Mouse (Mus musculus): ENCODE measurements at regions not wholly inside any gene's neighbourhood (a gene's known extent, or its start where the extent isn't known, plus 50 kb on each side); places are given as distances from the start of the nearest gene placed in this dataset.

GRCm38 (mm10) chr3:81293186-81293819, 257.1 kb downstream of the Pdgfc start:
- no peak for TF ChIP-seq POLR2A (IDR thresholded peaks at IDR 0.05; ENCODE audit: low read depth, low read length)
- no peak for TF ChIP-seq CTCF (IDR thresholded peaks at IDR 0.05; ENCODE audit: borderline replicate concordance, insufficient read depth, low read length)
